Mouse (Mus musculus) CD4-positive, CD25-positive, alpha-beta regulatory T cell, adult 2 months (primary cell): Measurements from ENCODE around the gene Arsk.

ENCODE experiments used
- DNase-seq: peaks from one replicate; pipeline ENCODE4 v3.0.0-alpha.2; 2012; ENCODE audit warnings: low read depth, low spot score

Arsk gene

DNA sequence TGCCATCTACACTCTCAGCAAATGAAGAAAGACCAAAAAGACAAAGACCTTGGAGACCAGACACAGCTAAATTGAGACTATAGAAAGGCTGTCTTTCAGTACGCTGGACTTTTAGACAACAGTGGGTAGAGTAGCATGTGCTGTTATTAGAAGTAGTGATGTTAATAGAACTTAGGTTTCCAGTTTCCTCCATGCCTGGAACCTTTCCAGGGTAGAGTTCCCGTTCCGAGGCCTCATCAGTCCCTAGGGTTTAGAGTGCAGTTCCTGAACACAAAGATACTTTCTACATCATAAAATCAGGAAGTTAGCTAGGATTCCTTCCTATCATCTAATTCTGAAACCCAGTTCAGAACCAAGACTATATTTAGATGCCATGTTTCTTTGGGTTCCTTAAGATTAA is 73.9 kb downstream of the Arsk start:
- no peak for DNase-seq

- DNase-seq, result peak; percentile 11
These were observed 76.7 kb downstream of the Arsk start for GRCm38 (mm10) chr13:76021782-76022181.

DNA sequence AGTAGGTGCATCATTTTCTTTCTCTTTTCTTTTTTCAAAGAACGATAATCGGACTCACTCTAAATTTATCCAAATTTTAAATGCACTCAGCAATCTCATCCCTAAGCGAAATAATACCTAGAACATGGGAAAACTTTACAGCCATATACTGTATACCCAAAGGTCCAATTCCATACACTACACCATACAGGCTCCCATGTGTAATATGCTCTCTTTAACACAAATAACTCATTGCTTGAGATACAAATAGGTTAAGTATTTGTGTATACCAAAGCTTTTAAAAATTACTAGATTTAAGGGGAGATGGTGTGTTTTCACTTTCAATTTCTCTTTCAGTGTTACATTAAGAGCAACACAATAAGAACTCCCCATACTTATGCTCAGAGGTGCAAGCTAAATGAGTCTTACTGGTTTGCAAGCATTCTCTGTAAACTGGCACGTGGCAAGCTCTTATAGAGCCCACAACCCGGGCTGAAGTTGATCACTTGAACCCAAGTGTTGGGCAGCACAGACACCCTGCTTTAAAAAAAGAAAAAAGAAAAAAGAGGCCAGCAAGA is 79.5 kb downstream of the Arsk start:
- DNase-seq, result peak; percentile 39

- DNase-seq, result peak; percentile 99
These were observed 80.3 kb downstream of the Arsk start, which contains the start of gene Rfesd for GRCm38 (mm10) chr13:76017974-76018843. Gene Rfesd, minus strand, starts transcription at chr13:76018719.

GRCm38 (mm10) chr13:76017465-76017864 is 81.0 kb downstream of the Arsk start:
- DNase-seq, result peak; percentile 21

DNA sequence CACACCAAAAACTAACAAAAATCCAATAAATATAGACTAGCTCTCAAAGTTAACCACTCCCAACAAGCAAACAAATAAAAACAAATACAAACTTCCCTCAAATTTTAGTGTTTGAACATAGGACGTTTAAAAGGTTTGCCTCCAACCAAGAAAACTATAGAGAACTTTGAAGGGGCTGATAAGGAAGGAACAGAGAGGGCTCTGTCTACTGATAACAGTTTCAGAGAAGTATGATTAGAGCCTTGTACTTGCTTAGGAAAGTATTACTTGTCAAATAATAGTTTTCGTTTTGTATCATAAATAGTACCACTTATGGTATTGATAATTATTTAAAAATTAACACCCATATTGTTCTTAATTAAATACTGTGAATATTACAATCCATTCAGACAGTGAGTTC is 83.9 kb downstream of the Arsk start:
- DNase-seq, result no peak
